Mouse (Mus musculus): ENCODE measurements around the gene Xrra1.

- TF ChIP-seq CTCF (IDR thresholded peaks at IDR 0.05; ENCODE audit: insufficient read depth, low read length) (no peak), POLR2A (IDR thresholded peaks at IDR 0.05; ENCODE audit: borderline replicate concordance, extremely low read depth, low read depth, low read length) (no peak)
Observed at GRCm38 (mm10) chr7:99825511-99825910, 33.4 kb upstream of the Xrra1 start.

Data from lung, adult 2 months (tissue).